Mouse (Mus musculus) hindbrain, embryonic 13.5 days (tissue): ENCODE results near the gene Setdb1. TPM values are rescaled to one million over a fixed set of nuclear protein-coding genes. Genes with fewer than 3 reads are reported as not detected.

Source experiments
- ATAC-seq: fragments of 200-750 bp; cut with Nextera tagmentation; 2 replicates; pipeline ENCODE4 v1.8.0; 2017; ENCODE audit warnings: moderate TSS enrichment; ENCODE audit not compliant: low FRiP score
- H3K27ac ChIP-seq: fragments of 300-500 bp; sonication (generic); 2 replicates; pipeline ENCODE4 v1.5.1; 2015; ENCODE audit warnings: inconsistent platforms, mild to moderate bottlenecking, moderate library complexity
- H3K27me3 ChIP-seq: fragments of 300-500 bp; sonication (generic); 2 replicates; pipeline ENCODE4 v1.6.1; 2015; ENCODE audit warnings: mild to moderate bottlenecking, inconsistent platforms
- H3K36me3 ChIP-seq: fragments of 300-500 bp; sonication (generic); 2 replicates; pipeline ENCODE4 v1.6.1; 2015; ENCODE audit warnings: mild to moderate bottlenecking, inconsistent platforms
- H3K4me1 ChIP-seq: fragments of 300-500 bp; sonication (generic); replicated peaks from 2 replicates; pipeline ENCODE4 v1.6.1; 2015; ENCODE audit warnings: inconsistent platforms
- H3K4me2 ChIP-seq: fragments of 300-500 bp; sonication (generic); 2 replicates; pipeline ENCODE4 v1.6.1; 2015; ENCODE audit warnings: inconsistent platforms, mild to moderate bottlenecking, moderate library complexity
- H3K4me3 ChIP-seq: fragments of 300-500 bp; sonication (generic); 2 replicates; pipeline ENCODE4 v1.5.1; 2015; ENCODE audit warnings: mild to moderate bottlenecking, inconsistent platforms
- H3K9ac ChIP-seq: fragments of 300-500 bp; sonication (generic); 2 replicates; pipeline ENCODE4 v1.6.1; 2015; ENCODE audit warnings: mild to moderate bottlenecking, inconsistent platforms
- H3K9me3 ChIP-seq: fragments of 300-500 bp; sonication (generic); 2 replicates; pipeline ENCODE4 v1.6.1; 2016; ENCODE audit warnings: inconsistent platforms
- WGBS: fragments of 180-500 bp; shearing (Covaris S2); methylation state at CpG from one replicate; pipeline ENCODE4 v1.1.7; 2015; 5-methylcytosine and 5-hydroxymethylcytosine counted together
- polyA plus RNA-seq: library from polyadenylated mRNA; unstranded; fragments of >200 nt; fragmentation: Nextera tagmentation; extraction: Ambion mirVana; gene quantifications from 2 replicates; pipeline ENCODE4 v1.2.1, GENCODE M21; 2015

Gene Setdb1
- polyA plus RNA-seq, 1 experiment from 2014 or later, result 45.6 TPM

- Histone ChIP-seq H3K27ac (no peak overlapping the region), H3K4me3 (no peak overlapping the region), H3K9me3 (no peaks in the 10 kb centered on the region), H3K27me3 (no peaks in the 10 kb centered on the region), H3K9ac (no peak overlapping the region), H3K36me3 (peaks cover 11% of the 10 kb centered on the region), H3K4me2 (no peak overlapping the region), H3K4me1 (no peaks in the 10 kb centered on the region)
- ATAC-seq, result no peak
- 92% methylated on average over 4 of the region's 4 CpGs for WGBS
These were observed 82.5 kb downstream of the Setdb1 start for GRCm38 (mm10) chr3:95274453-95274852.

Other genes starting within 250 kb of the Setdb1 start
- 219 and 221 TPM in 2 replicates for gene Vps72, start 246.2 kb downstream of the Setdb1 start, polyA plus RNA-seq
- 0.99 and 1.5 TPM in 2 replicates for gene Tmod4, start 232.7 kb downstream of the Setdb1 start, polyA plus RNA-seq
- gene Scnm1, start 223.2 kb downstream of the Setdb1 start, polyA plus RNA-seq, result 95.9 and 97.1 TPM in 2 replicates
- gene Lysmd1, start 223.1 kb downstream of the Setdb1 start, polyA plus RNA-seq, result 36.8 and 38.4 TPM in 2 replicates
- gene Tnfaip8l2, start 214.8 kb downstream of the Setdb1 start, polyA plus RNA-seq, result 2.8 and 3.1 TPM in 2 replicates
- gene Sema6c, start 196.7 kb downstream of the Setdb1 start, polyA plus RNA-seq, result 31.5 and 31.8 TPM in 2 replicates
- gene Gabpb2, start 139.3 kb downstream of the Setdb1 start, polyA plus RNA-seq, result 4.5 and 4.6 TPM in 2 replicates
- 65.5 and 68.9 TPM in 2 replicates for gene Cdc42se1, start 128.5 kb downstream of the Setdb1 start, polyA plus RNA-seq
- gene Mllt11, start 125.0 kb downstream of the Setdb1 start, polyA plus RNA-seq, result 307 and 311 TPM in 2 replicates
- 0.19 and 0.26 TPM in 2 replicates for gene Gm128, start 115.6 kb downstream of the Setdb1 start, polyA plus RNA-seq
- gene Bnipl, start 106.0 kb downstream of the Setdb1 start, polyA plus RNA-seq, result 0.13 and 0.25 TPM in 2 replicates
- 42.2 and 43.0 TPM in 2 replicates for gene Mindy1, start 75.9 kb downstream of the Setdb1 start, polyA plus RNA-seq
- gene Prune1, start 75.1 kb downstream of the Setdb1 start, polyA plus RNA-seq, result 50.3 and 51.8 TPM in 2 replicates
- 0.31 and 0.38 TPM in 2 replicates for gene Anxa9, start 50.0 kb downstream of the Setdb1 start, polyA plus RNA-seq
- gene Cers2, start 42.4 kb downstream of the Setdb1 start, polyA plus RNA-seq, result 91.8 and 93.7 TPM in 2 replicates
- not detected in 2 replicates for gene 4930558C23Rik, start 45.6 kb upstream of the Setdb1 start, polyA plus RNA-seq
- 20.0 and 21.0 TPM in 2 replicates for gene Arnt, start 77.2 kb upstream of the Setdb1 start, polyA plus RNA-seq
- gene Ctsk, start 142.1 kb upstream of the Setdb1 start, polyA plus RNA-seq, result 10.8 and 15.6 TPM in 2 replicates
- 15.1 and 16.8 TPM in 2 replicates for gene Ctss, start 169.6 kb upstream of the Setdb1 start, polyA plus RNA-seq
- not detected in 2 replicates for gene Hormad1, start 202.5 kb upstream of the Setdb1 start, polyA plus RNA-seq
- gene Golph3l, start 231.7 kb upstream of the Setdb1 start, polyA plus RNA-seq, result 30.6 and 32.6 TPM in 2 replicates